Mouse (Mus musculus) ES-Bruce4 (cell line): ENCODE data around the gene Btbd7.

Experiments
- CTCF ChIP-seq: IDR thresholded peaks from one replicate; pipeline ENCODE4 v1.8.1; 2011; ENCODE audit warnings: low read depth, low read length
- POLR2A ChIP-seq: IDR thresholded peaks from one replicate; pipeline ENCODE4 v1.8.1; 2011; ENCODE audit warnings: low read length; ENCODE audit not compliant: insufficient read depth

GRCm38 (mm10) chr12:102784899-102785592 lies 93.2 kb downstream of the Btbd7 start:
- TF ChIP-seq CTCF (no peak), POLR2A (no peak)
